Mouse (Mus musculus): ENCODE data around the gene Rasgrp2. TPM values are rescaled to one million over a fixed set of nuclear protein-coding genes. Genes with fewer than 3 reads are reported as not detected.

The Rasgrp2 gene
- 244 TPM for polyA plus RNA-seq (2017; shearing (Covaris generic))

DNA sequence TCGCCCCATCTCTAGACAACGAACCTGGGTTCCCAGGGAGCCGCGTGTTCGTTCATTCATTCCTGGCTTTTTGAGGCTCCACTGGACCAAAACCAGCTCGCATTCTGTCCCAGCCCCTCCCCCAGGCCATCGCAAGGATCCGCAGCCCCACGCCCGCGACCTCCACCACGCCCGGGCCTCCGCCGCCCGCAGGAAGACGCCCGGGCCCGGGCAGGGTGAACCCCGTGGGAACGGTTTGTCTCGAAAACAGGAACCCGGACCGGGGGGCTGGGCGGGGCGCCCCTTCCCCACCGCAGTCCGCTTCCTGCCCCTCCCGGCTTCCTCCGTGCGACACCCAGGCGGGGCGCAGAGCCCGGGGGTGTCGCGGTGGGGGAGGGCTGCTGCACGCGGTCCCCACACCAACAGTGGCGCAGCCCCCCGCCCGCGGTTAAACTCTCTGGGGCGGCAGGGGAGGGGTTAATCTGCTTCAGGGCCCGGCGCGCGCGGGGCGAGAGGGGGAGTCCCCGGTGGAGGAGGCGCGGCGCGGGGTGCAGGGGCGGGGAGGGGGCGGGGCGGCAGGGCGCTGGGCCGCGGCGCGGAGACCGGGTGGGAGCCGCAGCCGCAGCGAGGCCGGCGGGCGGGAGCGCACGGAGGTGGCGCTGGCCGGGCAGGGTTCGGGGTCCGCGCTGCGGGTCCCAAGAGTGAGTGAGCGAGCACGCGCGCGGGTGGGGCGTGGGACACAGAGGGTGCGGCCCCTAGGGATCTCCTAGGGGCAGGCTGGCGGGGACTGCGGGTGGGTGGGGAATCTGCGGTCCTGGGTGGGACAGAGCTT, at the start of gene Rasgrp2:
Rasgrp2 (plus strand) TSS at position 56 of the 811 bp plus-strand sequence.

DNA sequence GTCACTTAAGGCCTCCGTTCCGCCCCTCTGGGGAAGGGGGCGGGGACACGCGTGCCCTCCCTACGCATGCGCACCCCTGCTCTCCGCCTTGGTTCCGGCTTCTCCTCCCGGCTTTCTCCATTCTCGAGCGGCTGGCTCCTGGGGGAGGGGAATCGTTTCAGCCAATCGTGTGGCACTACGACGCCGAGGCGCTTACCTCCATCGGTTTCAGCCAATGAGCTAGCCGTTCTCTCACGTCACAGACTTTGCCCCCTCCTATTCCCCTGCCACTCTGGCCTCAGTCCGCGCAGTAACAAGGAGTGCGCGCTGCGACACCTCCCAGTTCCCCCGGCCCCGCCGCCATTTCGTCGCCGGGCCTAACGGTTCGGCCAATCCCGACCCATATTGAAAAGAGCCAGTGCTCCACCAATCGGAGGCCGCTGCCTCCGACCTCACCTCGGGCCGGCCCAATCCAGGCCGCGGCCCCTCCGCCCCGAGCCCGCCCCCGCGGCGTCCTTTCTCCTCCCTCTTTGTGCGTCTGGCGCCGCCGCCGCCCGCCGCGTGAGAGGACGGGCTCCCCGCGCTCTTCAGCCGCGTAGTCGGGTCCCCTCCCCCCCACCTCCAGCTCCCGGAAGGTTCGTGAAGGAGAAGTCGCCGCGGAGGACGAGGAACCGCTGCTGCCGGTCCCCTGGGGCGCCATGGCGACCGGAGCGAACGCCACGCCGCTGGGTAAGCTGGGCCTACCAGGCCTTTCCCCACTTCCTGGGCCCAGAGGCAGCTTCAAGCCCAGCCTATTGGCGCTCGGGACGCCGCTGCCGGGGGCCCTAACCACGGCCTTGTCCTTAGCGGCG, 35.5 kb upstream of the Rasgrp2 start, which contains the start of gene Sf1:
Sf1 (plus strand) TSS at position 280 of the 830 bp plus-strand sequence.

DNA sequence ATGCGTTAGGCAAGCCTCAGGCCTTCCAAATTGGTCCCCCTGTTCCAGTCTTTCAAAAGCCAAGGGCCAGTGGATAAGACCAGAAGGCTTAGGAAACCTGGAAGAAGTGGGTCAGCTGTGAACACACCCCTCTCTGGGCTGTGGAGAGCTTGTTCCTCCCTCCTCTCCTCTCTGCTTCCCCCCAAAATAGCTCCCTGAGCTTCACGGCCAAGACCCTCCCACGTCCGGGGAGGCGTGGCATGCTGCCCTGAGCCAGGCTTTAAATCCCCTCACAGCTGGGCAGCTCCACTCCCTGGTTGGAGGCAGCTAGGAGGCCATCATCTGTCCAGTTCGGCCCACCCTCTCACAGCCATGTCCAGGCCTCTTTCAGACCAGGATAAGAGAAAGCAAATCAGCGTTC, 15.0 kb upstream of the Rasgrp2 start, which contains the start of gene Pygm:
Pygm (plus strand) TSS at position 272 of the 400 bp plus-strand sequence.

DNA sequence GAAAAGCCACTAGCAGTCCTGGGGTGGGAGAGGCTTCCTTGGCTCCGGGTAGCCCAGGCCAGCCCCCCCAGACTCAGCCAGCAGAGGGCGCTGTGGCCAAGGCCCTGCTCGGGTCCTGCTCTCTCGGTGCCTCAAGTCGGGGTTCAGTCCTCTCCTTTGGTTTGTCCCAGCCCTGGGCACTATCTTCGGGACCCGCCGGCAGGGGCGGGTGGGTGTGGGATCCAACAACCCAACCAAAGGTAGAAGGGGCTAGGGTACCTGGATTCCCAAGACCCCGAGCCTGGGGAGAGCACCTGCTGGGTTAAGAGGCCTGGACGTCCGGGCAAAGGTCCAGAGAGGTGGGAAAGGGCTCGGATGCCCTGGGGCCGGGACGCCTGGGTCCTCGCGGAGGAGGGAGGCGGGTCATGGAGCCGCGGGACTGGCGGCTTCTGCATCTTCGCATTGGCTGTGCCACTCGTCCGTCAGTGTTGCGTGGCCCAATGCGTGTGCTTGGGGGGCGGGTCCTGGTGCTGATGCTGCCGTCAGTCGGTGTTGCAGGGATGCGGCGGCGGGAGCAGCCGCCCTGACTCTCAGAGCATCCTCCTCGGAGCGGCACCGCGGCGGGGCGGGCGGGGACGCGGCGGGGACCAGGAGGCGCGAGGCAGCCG, 19.2 kb downstream of the Rasgrp2 start, which contains the start of gene Nrxn2:
Nrxn2 (plus strand) TSS at position 499 of the 647 bp plus-strand sequence.

Other genes starting within 250 kb of the Rasgrp2 start
- 0.16 TPM for gene Majin, start 215.0 kb upstream of the Rasgrp2 start, polyA plus RNA-seq (2017; shearing (Covaris generic))
- 0.30 TPM for gene Gpha2, start 173.0 kb upstream of the Rasgrp2 start, polyA plus RNA-seq (2017; shearing (Covaris generic))
- 20.2 TPM for gene Ppp2r5b, start 163.5 kb upstream of the Rasgrp2 start, polyA plus RNA-seq (2017; shearing (Covaris generic))
- gene Atg2a, start 157.7 kb upstream of the Rasgrp2 start, polyA plus RNA-seq (2017; shearing (Covaris generic)), result 35.8 TPM
- 22.2 TPM for gene Ehd1, start 122.6 kb upstream of the Rasgrp2 start, polyA plus RNA-seq (2017; shearing (Covaris generic))
- gene Cdc42bpg, start 92.9 kb upstream of the Rasgrp2 start, polyA plus RNA-seq (2017; shearing (Covaris generic)), result 0.35 TPM
- 62.9 TPM for gene Men1, start 64.4 kb upstream of the Rasgrp2 start, polyA plus RNA-seq (2017; shearing (Covaris generic))
- gene Map4k2, start 58.2 kb upstream of the Rasgrp2 start, polyA plus RNA-seq (2017; shearing (Covaris generic)), result 205 TPM
- 281 TPM for gene Sf1, start 35.6 kb upstream of the Rasgrp2 start, polyA plus RNA-seq (2017; shearing (Covaris generic))
- gene Pygm, start 14.9 kb upstream of the Rasgrp2 start, polyA plus RNA-seq (2017; shearing (Covaris generic)), result 8.5 TPM
- gene Nrxn2, start 19.4 kb downstream of the Rasgrp2 start, polyA plus RNA-seq (2017; shearing (Covaris generic)), result 0.13 TPM
- gene Slc22a12, start 143.7 kb downstream of the Rasgrp2 start, polyA plus RNA-seq (2017; shearing (Covaris generic)), result not detected